Mouse (Mus musculus) forebrain, embryonic 12.5 days (tissue): ENCODE measurements at regions not wholly inside any gene's neighbourhood (a gene's known extent, or its start where the extent isn't known, plus 50 kb on each side); places are given as distances from the start of the nearest gene placed in this dataset.

Experiments
- ATAC-seq: fragments of 200-750 bp; cut with Nextera tagmentation; 2 replicates; pipeline ENCODE4 v1.8.0; 2017; ENCODE audit warnings: moderate TSS enrichment; ENCODE audit not compliant: low FRiP score
- H3K27ac ChIP-seq: fragments of 300-500 bp; sonication (generic); 2 replicates; pipeline ENCODE4 v1.5.1; 2016; ENCODE audit warnings: mild to moderate bottlenecking
- H3K27me3 ChIP-seq: fragments of 300-500 bp; sonication (generic); 2 replicates; pipeline ENCODE4 v1.6.1; 2016; ENCODE audit warnings: mild to moderate bottlenecking
- H3K36me3 ChIP-seq: fragments of 300-500 bp; sonication (generic); replicated peaks from 2 replicates; pipeline ENCODE4 v1.6.1; 2016; ENCODE audit warnings: mild to moderate bottlenecking
- H3K4me1 ChIP-seq: fragments of 300-500 bp; sonication (generic); 2 replicates; pipeline ENCODE4 v1.6.1; 2016
- H3K4me2 ChIP-seq: fragments of 300-500 bp; sonication (generic); 2 replicates; pipeline ENCODE4 v1.6.1; 2016; ENCODE audit warnings: mild to moderate bottlenecking, moderate library complexity
- H3K4me3 ChIP-seq: fragments of 300-500 bp; sonication (generic); replicated peaks from 2 replicates; pipeline ENCODE4 v1.5.1; 2016; ENCODE audit warnings: mild to moderate bottlenecking
- H3K9ac ChIP-seq: fragments of 300-500 bp; sonication (generic); 2 replicates; pipeline ENCODE4 v1.6.1; 2016; ENCODE audit warnings: mild to moderate bottlenecking
- H3K9me3 ChIP-seq: fragments of 300-500 bp; sonication (generic); 2 replicates; pipeline ENCODE4 v1.6.1; 2016
- WGBS: fragments of 180-500 bp; shearing (Covaris S2); methylation state at CpG from one replicate; pipeline ENCODE4 v1.1.7; 2016; 5-methylcytosine and 5-hydroxymethylcytosine counted together

DNA sequence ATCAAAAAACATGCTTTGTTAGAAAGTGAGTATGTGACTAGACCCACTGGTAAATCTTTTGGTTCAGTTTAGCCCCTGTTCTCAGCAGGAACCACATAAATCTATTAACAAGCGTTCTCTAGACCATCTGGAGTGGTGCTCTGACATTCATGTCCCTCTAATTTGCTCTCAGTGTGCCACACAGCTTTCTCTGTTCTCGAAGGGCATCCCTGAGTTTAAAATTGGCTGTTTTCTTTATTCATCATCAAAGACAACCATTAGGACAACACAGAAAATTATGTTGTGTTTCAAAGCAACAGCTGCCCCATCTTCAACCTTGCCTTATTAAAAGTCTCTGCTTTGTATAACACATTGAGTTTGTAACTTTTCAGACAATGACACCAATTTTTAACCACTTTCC lies 1124.1 kb downstream of the Stim2 start:
- 35% methylated on average over 2 of the region's 2 CpGs for WGBS

DNA sequence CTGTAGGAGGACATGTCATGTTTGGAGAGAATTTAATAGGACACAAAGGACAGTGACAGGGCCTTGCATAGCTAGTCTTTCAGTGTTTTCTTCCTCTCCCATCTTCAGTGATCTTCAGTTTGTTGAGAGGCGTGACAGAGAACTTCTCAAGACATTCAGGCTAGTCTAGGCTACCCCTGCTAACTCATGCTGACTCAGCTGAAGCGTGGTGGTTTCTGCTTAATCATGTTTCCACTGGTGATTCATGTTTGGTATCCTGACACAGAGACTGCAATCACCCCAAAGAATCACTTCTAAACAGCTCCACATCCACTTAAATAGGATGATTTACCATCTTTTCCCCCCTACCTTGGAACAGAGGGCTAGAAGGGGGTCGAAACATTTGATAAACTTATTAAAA lies 1136.0 kb downstream of the Stim2 start:
- Histone ChIP-seq H3K9ac (no peak overlapping the region), H3K36me3 (no peaks in the 10 kb centered on the region), H3K4me1 (no peaks in the 10 kb centered on the region), H3K4me3 (no peak overlapping the region), H3K27me3 (no peaks in the 10 kb centered on the region), H3K27ac (no peak overlapping the region), H3K9me3 (no peaks in the 10 kb centered on the region), H3K4me2 (no peak overlapping the region)
- ATAC-seq, result no peak
- 92% methylated on average over 3 of the region's 3 CpGs for WGBS

More for the DNA sequence above, 1124.1 kb downstream of the Stim2 start:
- H3K9me3 ChIP-seq, result no peaks in the 10 kb centered on the region
- ATAC-seq, result 0 out of 2 replicates have a peak, but pooled peaks have one; percentile 47
- H3K27ac ChIP-seq, result no peak overlapping the region
- H3K4me2 ChIP-seq, result no peak overlapping the region
- no peak overlapping the region for H3K9ac ChIP-seq
- no peaks in the 10 kb centered on the region for H3K27me3 ChIP-seq
- H3K4me3 ChIP-seq, result no peak overlapping the region
- H3K36me3 ChIP-seq, result no peaks in the 10 kb centered on the region
- H3K4me1 ChIP-seq, result no peaks in the 10 kb centered on the region

DNA sequence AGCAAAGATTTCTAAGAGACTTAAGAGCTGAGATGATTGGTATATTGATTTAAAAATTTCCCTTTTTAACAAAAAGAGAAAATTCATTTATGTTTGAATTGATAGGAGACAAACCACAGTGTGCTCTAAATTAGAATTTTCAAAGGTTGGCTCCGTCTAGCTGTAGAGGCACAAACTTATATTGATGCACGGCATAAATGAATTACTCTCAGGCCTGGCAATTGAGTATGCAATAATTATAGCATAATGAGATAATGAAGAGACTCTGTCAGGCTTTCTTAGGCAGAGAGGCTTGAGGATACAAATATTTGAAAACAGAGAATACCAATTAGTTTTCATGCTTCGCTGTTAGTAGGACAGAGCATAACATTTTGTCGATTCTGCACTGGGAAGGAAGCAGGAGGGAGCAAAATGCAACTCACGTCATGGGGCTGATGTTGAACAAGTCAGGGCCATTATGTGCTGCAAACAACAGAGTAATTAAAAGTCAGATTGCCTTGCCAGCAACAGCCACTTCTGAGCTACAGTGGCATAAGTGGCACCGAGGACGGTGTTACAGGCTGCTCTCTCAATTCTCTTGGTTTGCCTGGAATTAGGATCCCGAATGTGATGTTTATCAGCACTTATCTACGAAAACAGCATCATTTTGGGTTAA lies 1137.1 kb downstream of the Stim2 start:
- no peaks in the 10 kb centered on the region for H3K9me3 ChIP-seq
- no peak overlapping the region for H3K4me2 ChIP-seq
- ATAC-seq, result peak; percentile 36; the same call in 1 of the 2 replicates
- WGBS, result 51% methylated on average over 9 of the region's 9 CpGs
- H3K27me3 ChIP-seq, result no peaks in the 10 kb centered on the region
- H3K27ac ChIP-seq, result no peak overlapping the region
- H3K9ac ChIP-seq, result no peak overlapping the region
- no peaks in the 10 kb centered on the region for H3K4me1 ChIP-seq
- H3K4me3 ChIP-seq, result no peak overlapping the region
- no peaks in the 10 kb centered on the region for H3K36me3 ChIP-seq

DNA sequence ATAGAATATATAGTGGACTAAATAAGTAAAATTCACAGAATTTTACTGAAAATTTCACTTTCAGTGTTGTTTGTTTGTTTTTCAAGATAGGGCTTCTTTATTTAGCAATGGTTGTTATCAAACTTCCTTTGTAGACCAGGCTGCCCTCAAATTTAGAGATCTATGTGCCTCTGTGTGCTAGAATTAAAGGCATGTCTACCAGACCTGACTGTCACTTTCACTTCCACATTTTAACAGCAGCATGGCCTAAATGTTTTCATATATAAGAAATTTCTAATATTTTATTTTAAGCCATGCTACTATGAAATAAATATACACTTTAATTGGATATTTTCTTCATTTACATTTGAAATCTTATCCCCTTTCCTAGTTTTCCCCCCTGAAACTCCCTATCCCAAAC lies 1140.5 kb downstream of the Stim2 start:
- H3K4me1 ChIP-seq, result no peaks in the 10 kb centered on the region
- no peaks in the 10 kb centered on the region for H3K36me3 ChIP-seq
- no peak overlapping the region for H3K27ac ChIP-seq
- H3K9ac ChIP-seq, result no peak overlapping the region
- H3K4me3 ChIP-seq, result no peak overlapping the region
- no peaks in the 10 kb centered on the region for H3K27me3 ChIP-seq
- ATAC-seq, result no peak
- no peak overlapping the region for H3K4me2 ChIP-seq
- no peaks in the 10 kb centered on the region for H3K9me3 ChIP-seq

DNA sequence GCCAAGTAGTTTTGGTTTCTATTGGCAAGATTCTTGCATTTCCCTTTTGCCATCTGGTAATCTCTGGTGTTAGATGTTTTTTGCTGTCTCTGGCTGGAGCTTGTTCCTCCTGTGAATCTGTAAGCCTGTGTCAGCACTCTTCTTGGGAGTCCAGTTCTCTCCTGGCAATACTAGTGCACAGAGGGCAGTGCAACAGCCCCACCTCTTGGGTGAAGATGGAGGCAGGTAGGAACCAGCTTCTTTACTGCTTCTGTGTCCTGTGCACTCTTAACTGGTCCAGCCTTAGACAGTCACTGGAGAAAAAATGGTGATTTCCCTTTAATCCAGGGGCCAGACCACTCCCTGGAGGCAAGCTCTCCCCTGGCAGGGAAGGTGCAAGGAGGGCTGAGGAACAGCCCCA lies 1149.1 kb downstream of the Stim2 start:
- ATAC-seq, result no peak

DNA sequence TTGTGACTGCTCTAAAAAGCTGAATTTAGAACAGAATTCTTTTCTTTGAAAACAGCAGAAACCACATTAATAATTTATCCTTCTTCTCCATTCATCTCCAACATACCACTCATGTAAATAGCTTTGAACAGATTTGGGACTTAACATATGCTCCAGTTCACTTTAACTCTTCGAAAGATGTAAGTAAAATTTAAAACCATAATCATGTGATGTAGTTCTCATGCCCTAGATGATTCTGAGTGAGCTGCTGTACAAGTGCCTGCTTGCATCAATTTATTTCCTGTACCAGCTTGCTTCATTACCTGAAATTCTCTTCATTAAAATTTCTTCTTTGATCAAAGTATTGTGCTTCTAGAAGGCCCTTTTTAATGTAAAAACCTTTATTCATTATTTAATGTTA lies 1176.5 kb downstream of the Stim2 start:
- no peaks in the 10 kb centered on the region for H3K9me3 ChIP-seq
- 69% methylated on average over 1 of the region's 1 CpGs for WGBS
- H3K4me2 ChIP-seq, result no peak overlapping the region
- no peak overlapping the region for H3K9ac ChIP-seq
- H3K36me3 ChIP-seq, result no peaks in the 10 kb centered on the region
- H3K27me3 ChIP-seq, result no peaks in the 10 kb centered on the region
- H3K27ac ChIP-seq, result no peak overlapping the region
- H3K4me1 ChIP-seq, result no peaks in the 10 kb centered on the region
- no peak for ATAC-seq
- H3K4me3 ChIP-seq, result no peak overlapping the region

More for the DNA sequence above, 1149.1 kb downstream of the Stim2 start:
- Histone ChIP-seq H3K27me3 (no peaks in the 10 kb centered on the region), H3K9ac (no peak overlapping the region), H3K4me3 (no peak overlapping the region), H3K4me1 (no peaks in the 10 kb centered on the region), H3K4me2 (no peak overlapping the region), H3K9me3 (no peaks in the 10 kb centered on the region), H3K27ac (no peak overlapping the region), H3K36me3 (no peaks in the 10 kb centered on the region)
